Mouse (Mus musculus) thymus, postnatal 0 days (tissue): ENCODE measurements around the gene Kif6. TPM values are rescaled to one million over a fixed set of nuclear protein-coding genes. Genes with fewer than 3 reads are reported as not detected.

ENCODE experiments used
- DNase-seq: peaks from one replicate; pipeline ENCODE4 v3.0.0-alpha.2; 2015; ENCODE audit warnings: low spot score
- polyA plus RNA-seq: library from polyadenylated mRNA; unstranded; fragments of >200 nt; fragmentation: Nextera tagmentation; extraction: Ambion mirVana; gene quantifications from 2 replicates; pipeline ENCODE4 v1.2.1, GENCODE M21; 2015

Kif6 gene
- polyA plus RNA-seq, 1 experiment from 2014 or later = 1.3 TPM

- DNase-seq = no peak
These were observed 173.4 kb downstream of the Kif6 start for GRCm38 (mm10) chr17:49788187-49788974.

GRCm38 (mm10) chr17:49791546-49791945 is 176.6 kb downstream of the Kif6 start:
- no peak for DNase-seq

- no peak for DNase-seq
These were observed 177.3 kb downstream of the Kif6 start for GRCm38 (mm10) chr17:49792217-49792743.

GRCm38 (mm10) chr17:49792946-49793345 is 178.0 kb downstream of the Kif6 start:
- no peak for DNase-seq

GRCm38 (mm10) chr17:49793965-49794364 is 179.0 kb downstream of the Kif6 start:
- DNase-seq = no peak

- no peak for DNase-seq
These were observed 180.3 kb downstream of the Kif6 start for GRCm38 (mm10) chr17:49795241-49795640.

- no peak for DNase-seq
These were observed 181.2 kb downstream of the Kif6 start for GRCm38 (mm10) chr17:49796116-49796515.

- DNase-seq = no peak
These were observed 184.2 kb downstream of the Kif6 start for GRCm38 (mm10) chr17:49799168-49799567.

GRCm38 (mm10) chr17:49800157-49800556 is 185.2 kb downstream of the Kif6 start:
- no peak for DNase-seq

GRCm38 (mm10) chr17:49807461-49807860 is 192.5 kb downstream of the Kif6 start:
- DNase-seq = no peak

- DNase-seq = no peak
These were observed 193.9 kb downstream of the Kif6 start for GRCm38 (mm10) chr17:49808712-49809343.

- DNase-seq = no peak
These were observed 199.1 kb downstream of the Kif6 start for GRCm38 (mm10) chr17:49813893-49814640.

- no peak for DNase-seq
These were observed 201.2 kb downstream of the Kif6 start for GRCm38 (mm10) chr17:49816067-49816565.

GRCm38 (mm10) chr17:49816703-49817102 is 201.8 kb downstream of the Kif6 start:
- no peak for DNase-seq

GRCm38 (mm10) chr17:49820203-49820602 is 205.3 kb downstream of the Kif6 start:
- DNase-seq = no peak

GRCm38 (mm10) chr17:49824142-49824840 is 209.4 kb downstream of the Kif6 start:
- DNase-seq = no peak

GRCm38 (mm10) chr17:49824841-49825450 is 210.0 kb downstream of the Kif6 start:
- DNase-seq = no peak

- no peak for DNase-seq
These were observed 210.9 kb downstream of the Kif6 start for GRCm38 (mm10) chr17:49825831-49826230.

GRCm38 (mm10) chr17:49831745-49832144 is 216.8 kb downstream of the Kif6 start:
- no peak for DNase-seq

- no peak for DNase-seq
These were observed 219.2 kb downstream of the Kif6 start for GRCm38 (mm10) chr17:49834044-49834545.
